Comparison of ENCODE assay signal across 8 mouse cellular contexts in the genomic region with DNA sequence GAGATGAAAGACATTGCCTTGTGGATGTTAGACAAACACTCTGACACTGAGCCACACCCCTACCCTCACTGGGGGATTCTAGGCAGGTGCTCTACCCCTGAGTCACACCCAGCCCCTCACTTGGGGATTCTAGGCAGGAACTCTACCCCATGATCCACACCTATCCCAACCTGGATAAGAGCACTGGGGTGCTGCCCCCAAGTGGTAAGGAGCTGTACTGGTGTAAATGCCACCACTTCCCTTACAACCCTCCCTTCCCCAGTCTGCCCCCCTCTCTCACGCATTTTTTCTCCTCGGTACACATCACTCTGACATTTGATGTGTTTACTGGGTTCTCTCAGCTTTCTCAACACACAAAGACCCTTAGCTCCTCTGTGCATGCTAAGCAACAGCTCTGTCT.
A peak's percentile ranks its signal among the peaks of the same experiment; 100 is the strongest.
DNase-seq lines count a peak whose midpoint lies in the region; ATAC-seq and TF ChIP-seq lines count a peak whose summit lies in the region.
"Had no signal": no experiment of that assay in that cellular context is flagged by ENCODE, and none has a peak within 500 bp of the region (broad histone marks: within the 10 kb centered on the region; RNA-seq: fewer than 3 reads in every experiment).

No protein-coding gene starts in this region.

- peak; percentile 15 to 61; a peak in 2 of 4 replicates for TF ChIP-seq CTCF in CH12.LX (conservative IDR thresholded peaks at IDR 0.05 in 1 of 2, IDR thresholded peaks at IDR 0.05 in 1 of 2; ENCODE audit: low read depth in 2 of 2, low read length in 2 of 2)
- peak; percentile 64 for TF ChIP-seq CTCF in cortical plate, adult 2 months (IDR thresholded peaks at IDR 0.05; ENCODE audit: extremely low read depth, insufficient read depth, low read length)

- H3K4me3 ChIP-seq in kidney, embryonic 15.5 days (replicated peaks): no peak overlapping the region
- H3K4me3 ChIP-seq in CH12.LX (replicated peaks in 1 of 3; ENCODE audit: low read depth in 2 of 3, low read length in 2 of 3, poor library complexity in 1 of 3): no peak overlapping the region
- H3K4me3 ChIP-seq in cortical plate, adult 2 months (ENCODE audit: insufficient read depth, low read length): no peak overlapping the region
- H3K4me3 ChIP-seq: erythroblast, embryonic 14.5 days had no signal

- ATAC-seq in kidney, embryonic 15.5 days (replicated peaks; ENCODE audit: low FRiP score): no peak
- no peak for ATAC-seq in monocyte, adult 5-6 weeks (replicated peaks; ENCODE audit: insufficient number of reproducible peaks, low FRiP score, low TSS enrichment, poor library complexity, severe bottlenecking)

- no peaks in the 10 kb centered on the region for H3K9me3 ChIP-seq in kidney, embryonic 15.5 days (replicated peaks)
- no peaks in the 10 kb centered on the region for H3K9me3 ChIP-seq in CH12.LX (replicated peaks; ENCODE audit: low read length)

- H3K4me2 ChIP-seq in kidney, embryonic 15.5 days: no peak overlapping the region
- H3K4me2 ChIP-seq in CH12.LX (ENCODE audit: insufficient read depth, low read depth, poor library complexity, severe bottlenecking): no peak overlapping the region

- H3K9ac ChIP-seq in kidney, embryonic 15.5 days: no peak overlapping the region
- H3K9ac ChIP-seq in CH12.LX (ENCODE audit: insufficient read depth, low read depth): no peak overlapping the region

- no peak overlapping the region for H3K27ac ChIP-seq in kidney, embryonic 15.5 days
- no peak overlapping the region for H3K27ac ChIP-seq in CH12.LX (ENCODE audit: insufficient read depth, low read depth)
- no peak overlapping the region for H3K27ac ChIP-seq in cortical plate, adult 2 months (ENCODE audit: insufficient read depth, low read length)

- H3K4me1 ChIP-seq in kidney, embryonic 15.5 days: no peaks in the 10 kb centered on the region
- no peaks in the 10 kb centered on the region for H3K4me1 ChIP-seq in CH12.LX (ENCODE audit: control insufficient read depth in 1 of 2, insufficient read depth in 2 of 2)
- peaks cover 7% of the 10 kb centered on the region for H3K4me1 ChIP-seq in cortical plate, adult 2 months (ENCODE audit: control insufficient read depth, insufficient read depth, low read length)

- TF ChIP-seq EP300 in CH12.LX (IDR thresholded peaks at IDR 0.05; ENCODE audit: low read length): no peak

- DNase-seq in kidney, adult 9 months: peak; percentile 30
- DNase-seq in CH12.LX (ENCODE audit: extremely low read depth): no peak
- peak; percentile 66 for DNase-seq in R1 (ENCODE audit: low read depth, low spot score)
- DNase-seq in mesoderm, embryonic 11.5 days (ENCODE audit: low read depth, low spot score): peak; percentile 12

- 18% methylated on average over 2 of the region's 2 CpGs for WGBS in kidney, embryonic 15.5 days

- TF ChIP-seq POLR2A in CH12.LX (IDR thresholded peaks at IDR 0.05; ENCODE audit: low read depth, low read length): no peak
- no peak for TF ChIP-seq POLR2A in cortical plate, adult 2 months (IDR thresholded peaks at IDR 0.05; ENCODE audit: extremely low read depth, insufficient read depth, low read length)

- in situ Hi-C loops in CH12.LX (cut with MboI; ENCODE audit: low pct_ligation_motif_present, low pct_unique_long_range_greater_than_20kb, low sequenced_read_pairs): no loop called here

- no peaks in the 10 kb centered on the region for H3K36me3 ChIP-seq in kidney, embryonic 15.5 days
- H3K36me3 ChIP-seq in CH12.LX (replicated peaks in 1 of 2; ENCODE audit: control insufficient read depth in 1 of 2, insufficient read depth in 1 of 2, low read length in 1 of 2): no peaks in the 10 kb centered on the region

- no peaks in the 10 kb centered on the region for H3K27me3 ChIP-seq in kidney, embryonic 15.5 days
- H3K27me3 ChIP-seq in CH12.LX (replicated peaks): peaks cover 76% of the 10 kb centered on the region

- H3K79me2 ChIP-seq in CH12.LX (replicated peaks; ENCODE audit: control insufficient read depth, extremely low read depth, insufficient read depth, poor library complexity, severe bottlenecking): no peaks in the 10 kb centered on the region

- dilution Hi-C loops in CH12.LX (cut with MboI; ENCODE audit: extremely low pct_ligation_motif_present, extremely low pct_unique_long_range_greater_than_20kb, low sequenced_read_pairs): no loop called here

- TF ChIP-seq RAD21 in CH12.LX (IDR thresholded peaks at IDR 0.05; ENCODE audit: low read depth, low read length): peak; percentile 25

TF ChIP-seq in CH12.LX, 34 proteins besides CTCF, POLR2A, EP300 and RAD21:
- peak; percentile 34 for TF ChIP-seq SMC3 (IDR thresholded peaks at IDR 0.05; ENCODE audit: low read depth, low read length)
- TF ChIP-seq CHD1 (IDR thresholded peaks at IDR 0.05; ENCODE audit: low read depth, low read length): no peak
TF ChIP-seq in CH12.LX: peak in this region for 1.
